Mouse (Mus musculus) thymus, adult 2 months (tissue): ENCODE measurements around the gene Cacna1c.

Experiments used
- CTCF ChIP-seq: fragments of 200-500 bp; IDR thresholded peaks from 2 replicates; pipeline ENCODE4 v1.5.1; 2012; ENCODE audit warnings: mild to moderate bottlenecking, control low read depth, low read length, moderate library complexity, borderline replicate concordance; ENCODE audit not compliant: control insufficient read depth, poor library complexity, insufficient read depth; ENCODE audit errors: extremely low read depth
- POLR2A ChIP-seq: fragments of 200-500 bp; IDR thresholded peaks from 2 replicates; pipeline ENCODE4 v1.6.1; 2012; ENCODE audit warnings: mild to moderate bottlenecking, low read length, control low read depth, moderate library complexity; ENCODE audit not compliant: control insufficient read depth, poor library complexity, insufficient read depth; ENCODE audit errors: extremely low read depth

DNA sequence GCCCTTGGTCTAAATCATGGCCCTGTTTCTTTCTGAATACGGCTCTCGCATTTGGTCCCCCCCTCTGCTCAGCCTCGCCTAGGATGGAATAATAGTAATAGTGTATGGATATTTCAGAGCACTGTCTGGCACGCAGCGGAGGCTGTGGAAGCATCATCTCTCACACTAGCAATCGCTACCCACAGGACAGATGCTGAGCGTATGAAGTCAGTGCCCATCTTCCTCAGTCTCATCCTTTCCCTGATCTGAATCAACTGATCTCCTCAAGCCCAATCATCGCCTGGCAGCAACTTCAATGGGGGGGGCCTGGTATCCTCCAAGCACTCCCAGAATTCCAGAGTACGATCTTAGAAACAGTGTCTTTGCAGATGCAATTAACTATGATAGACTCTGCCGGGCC is 518.2 kb downstream of the Cacna1c start:
- TF ChIP-seq CTCF (no peak), POLR2A (no peak)
